ENCODE assay signal across 10 mouse cellular contexts in genomic region chr3:107579466-107579865, GRCm38 (mm10). TPM values are rescaled to one million over a fixed set of nuclear protein-coding genes. Genes with fewer than 3 reads are reported as not detected.
DNase-seq lines count a peak whose midpoint lies in the region; ATAC-seq and TF ChIP-seq lines count a peak whose summit lies in the region.
"Had no signal": no experiment of that assay in that cellular context is flagged by ENCODE, and none has a peak within 500 bp of the region (broad histone marks: within the 10 kb centered on the region; RNA-seq: fewer than 3 reads in every experiment).

No protein-coding gene starts in this region.

- DNase-seq in neural tube, embryonic 10.5 days (ENCODE audit: extremely low spot score, low spot score) = peak; percentile 71
- no peak for DNase-seq in Patski (ENCODE audit: low read depth, low spot score)
- peak; percentile 57 to 64 for DNase-seq in cerebellum, adult 2 months
- peak; percentile 57 to 79 for DNase-seq in frontal cortex, postnatal 36 days (ENCODE audit: low spot score in 2 of 2)
- peak; percentile 52 to 72 for DNase-seq in left cerebral cortex, adult 2 months (ENCODE audit: extremely low spot score in 1 of 2, low spot score in 2 of 2)

- POLR2A ChIA-PET in Patski (lab: Charles Lee) = interaction anchor here (1.0 to 1.3 kb wide), 2 partner anchors 19 to 24 kb away, joined by 4 to 6 read pairs; no protein-coding TSS in a partner anchor

- H3K4me3 ChIP-seq in neural tube, embryonic 15.5 days (replicated peaks) = no peak overlapping the region
- no peak overlapping the region for H3K4me3 ChIP-seq in cerebellum, adult 2 months (replicated peaks; ENCODE audit: insufficient read depth, low read depth, low read length)
- H3K4me3 ChIP-seq in left cerebral cortex, adult 2 months = no peak overlapping the region
- H3K4me3 ChIP-seq in midbrain, embryonic 16.5 days (ENCODE audit: low read depth, low read length) = no peak overlapping the region
- H3K4me3 ChIP-seq: midbrain, embryonic 12.5 days had no signal

- peaks cover 10% of the 10 kb centered on the region for H3K4me1 ChIP-seq in neural tube, embryonic 15.5 days
- no peaks in the 10 kb centered on the region for H3K4me1 ChIP-seq in cerebellum, adult 2 months (ENCODE audit: control insufficient read depth, insufficient read depth, low read length)
- H3K4me1 ChIP-seq in midbrain, embryonic 16.5 days (ENCODE audit: control insufficient read depth, insufficient read depth, low read length) = peaks cover 9% of the 10 kb centered on the region

- H3K27ac ChIP-seq in neural tube, embryonic 15.5 days (replicated peaks) = no peak overlapping the region
- H3K27ac ChIP-seq in cerebellum, adult 2 months (ENCODE audit: insufficient read depth, low read length) = no peak overlapping the region
- H3K27ac ChIP-seq in left cerebral cortex, adult 2 months = no peak overlapping the region
- H3K27ac ChIP-seq in midbrain, embryonic 16.5 days (ENCODE audit: low read length) = no peak overlapping the region
- H3K27ac ChIP-seq: midbrain, embryonic 12.5 days had no signal

- peak; percentile 93 for TF ChIP-seq CTCF in Patski (IDR thresholded peaks at IDR 0.05)
- TF ChIP-seq CTCF in cerebellum, adult 2 months (IDR thresholded peaks at IDR 0.05; ENCODE audit: borderline replicate concordance, insufficient read depth, low read depth, low read length) = peak; percentile 63; the same call in 1 of the 2 replicates
- peak; percentile 88 for TF ChIP-seq CTCF in left cerebral cortex, adult 2 months (IDR thresholded peaks at IDR 0.05)

- in situ Hi-C loops in Patski (cut with MboI; ENCODE audit: low pct_unique_long_range_greater_than_20kb) = loop anchor here (10.0 kb wide), 1 partner anchor 345 kb away; the partner anchor contains the start of genes A630076J17Rik and Prok1

- no peaks in the 10 kb centered on the region for H3K36me3 ChIP-seq in neural tube, embryonic 15.5 days
- H3K36me3 ChIP-seq in midbrain, embryonic 16.5 days (ENCODE audit: control insufficient read depth, insufficient read depth, low read length) = no peaks in the 10 kb centered on the region
- H3K36me3 ChIP-seq: midbrain, embryonic 12.5 days had no signal

- no peak for ATAC-seq in neural tube, embryonic 15.5 days (ENCODE audit: low FRiP score)
- ATAC-seq in Patski = peak; percentile 36
- 0 out of 2 replicates have a peak, but pooled peaks have one; percentile 58 for ATAC-seq in midbrain, embryonic 16.5 days
- no peak for ATAC-seq in monocyte, adult 5-6 weeks (replicated peaks; ENCODE audit: insufficient number of reproducible peaks, low FRiP score, low TSS enrichment, poor library complexity, severe bottlenecking)

- CTCF ChIA-PET in Patski (lab: Charles Lee) = interaction anchor here (0.8 to 6.6 kb wide), 18 partner anchors 8 to 96 kb away, joined by 3 to 78 read pairs (median 8); partner anchors contain the start of genes Alx3 and Ubl4b

- no peak for TF ChIP-seq POLR2A in cerebellum, adult 2 months (IDR thresholded peaks at IDR 0.05; ENCODE audit: borderline replicate concordance, insufficient read depth, low read length)

- no peaks in the 10 kb centered on the region for H3K9me3 ChIP-seq in neural tube, embryonic 15.5 days (replicated peaks)
- no peaks in the 10 kb centered on the region for H3K9me3 ChIP-seq in midbrain, embryonic 16.5 days (replicated peaks; ENCODE audit: control insufficient read depth, low read length, poor library complexity, severe bottlenecking)
- H3K9me3 ChIP-seq: midbrain, embryonic 12.5 days had no signal

- H3K4me2 ChIP-seq in neural tube, embryonic 15.5 days = no peak overlapping the region
- H3K4me2 ChIP-seq in midbrain, embryonic 16.5 days (ENCODE audit: low read length) = no peak overlapping the region
- H3K4me2 ChIP-seq: midbrain, embryonic 12.5 days had no signal

- WGBS in neural tube, embryonic 15.5 days = 11% methylated on average over 4 of the region's 4 CpGs
- 10% methylated on average over 4 of the region's 4 CpGs for WGBS in cerebellum, adult 2 months
- 5% methylated on average over 4 of the region's 4 CpGs for WGBS in midbrain, embryonic 16.5 days

- peaks cover 61% of the 10 kb centered on the region for H3K27me3 ChIP-seq in neural tube, embryonic 15.5 days (replicated peaks)
- H3K27me3 ChIP-seq in Patski = peaks cover 17% of the 10 kb centered on the region
- H3K27me3 ChIP-seq in cerebellum, adult 2 months (ENCODE audit: control insufficient read depth, insufficient read depth, low read length) = peaks cover 8% of the 10 kb centered on the region
- peaks cover 35% of the 10 kb centered on the region for H3K27me3 ChIP-seq in midbrain, embryonic 16.5 days (ENCODE audit: control insufficient read depth, insufficient read depth, low read depth, low read length)

- no peak overlapping the region for H3K9ac ChIP-seq in neural tube, embryonic 15.5 days (replicated peaks)
- no peak overlapping the region for H3K9ac ChIP-seq in midbrain, embryonic 16.5 days (ENCODE audit: low read depth, low read length)
- H3K9ac ChIP-seq: midbrain, embryonic 12.5 days had no signal

- intact Hi-C loops in left cerebral cortex, adult 2 months (cut with DNase I) = loop anchor here (2.0 to 10.0 kb wide), 2 partner anchors 21 to 345 kb away; partner anchors contain the start of genes A630076J17Rik and Prok1

RNA-seq across cellular contexts. Expression of gene Alx3, which starts 15.4 kb away (rescaled TPM):
- 0.09 TPM in 1 of 2 replicates, not detected in the other for polyA plus RNA-seq in neural tube, embryonic 15.5 days (2015; fragmentation: Nextera tagmentation; extraction: Ambion mirVana)
- polyA plus RNA-seq in Patski (2021) = 0.10 TPM
- 0.08 and 0.30 TPM in 2 replicates for polyA plus RNA-seq in cerebellum, adult 2 months (2012; rRNA removed)
- total RNA-seq in left cerebral cortex, adult 2 months (2021) = under 1 TPM; 0.40 to 0.86 TPM
- polyA plus RNA-seq in midbrain, embryonic 16.5 days (2015; fragmentation: Nextera tagmentation; extraction: Ambion mirVana) = 1.0 and 1.5 TPM in 2 replicates
- total RNA-seq in monocyte, adult 5-6 weeks (2017) = not detected in 3 replicates
- total RNA-seq: gastrocnemius, adult 8-10 months had no signal

RNA-seq across cellular contexts. Expression of gene Ubl4b, which starts 24.6 kb away (rescaled TPM):
- not detected in 2 replicates for polyA plus RNA-seq in neural tube, embryonic 15.5 days (2015; fragmentation: Nextera tagmentation; extraction: Ambion mirVana)
- polyA plus RNA-seq in Patski (2021) = not detected
- not detected in 2 replicates for polyA plus RNA-seq in cerebellum, adult 2 months (2012; rRNA removed)
- total RNA-seq in left cerebral cortex, adult 2 months (2021) = under 1 TPM in 1 of 2 experiments, not detected in 1; 0.33 TPM
- polyA plus RNA-seq in midbrain, embryonic 16.5 days (2015; fragmentation: Nextera tagmentation; extraction: Ambion mirVana) = not detected in 2 replicates
- total RNA-seq in monocyte, adult 5-6 weeks (2017) = not detected in 3 replicates
- total RNA-seq: gastrocnemius, adult 8-10 months had no signal
- polyA plus RNA-seq: midbrain, embryonic 12.5 days had no signal

RNA-seq across cellular contexts. Expression of gene Gm10961, which starts 51.7 kb away (rescaled TPM):
- polyA plus RNA-seq in neural tube, embryonic 15.5 days (2015; fragmentation: Nextera tagmentation; extraction: Ambion mirVana) = not detected in 2 replicates
- not detected for polyA plus RNA-seq in Patski (2021)
- polyA plus RNA-seq in cerebellum, adult 2 months (2012; rRNA removed) = not detected in 2 replicates
- not detected for total RNA-seq in left cerebral cortex, adult 2 months (2021)
- not detected in 2 replicates for polyA plus RNA-seq in midbrain, embryonic 16.5 days (2015; fragmentation: Nextera tagmentation; extraction: Ambion mirVana)
- total RNA-seq in monocyte, adult 5-6 weeks (2017) = not detected in 3 replicates
- total RNA-seq: gastrocnemius, adult 8-10 months had no signal
- polyA plus RNA-seq: midbrain, embryonic 12.5 days had no signal

RNA-seq across cellular contexts. Expression of gene Strip1, which starts 52.0 kb away (rescaled TPM):
- 118 and 138 TPM in 2 replicates for polyA plus RNA-seq in neural tube, embryonic 15.5 days (2015; fragmentation: Nextera tagmentation; extraction: Ambion mirVana)
- polyA plus RNA-seq in Patski (2021) = 84.5 TPM
- 93.6 and 97.3 TPM in 2 replicates for polyA plus RNA-seq in cerebellum, adult 2 months (2012; rRNA removed)
- 10 to 100 TPM; 65.9 to 69.0 TPM for total RNA-seq in left cerebral cortex, adult 2 months (2021)
- 154 and 160 TPM in 2 replicates for polyA plus RNA-seq in midbrain, embryonic 16.5 days (2015; fragmentation: Nextera tagmentation; extraction: Ambion mirVana)
- total RNA-seq in monocyte, adult 5-6 weeks (2017) = 15.1 to 43.4 TPM (median 42.9 TPM) in 3 replicates

Comparison
In these comparisons a context has a peak if more than half of its experiments do, and no peak if none do; other contexts are left out.
1. ATAC-seq: peak in Patski (single experiment) and midbrain, embryonic 16.5 days (single experiment); none in neural tube, embryonic 15.5 days (single experiment) and monocyte, adult 5-6 weeks (single experiment).
2. Peak in every context shown above with its lines, with median percentiles within 50 percentile points of each other: CTCF ChIP-seq.